Mouse (Mus musculus): ENCODE data around the gene Mre11a.
"Not testable (repeated sequence)": the region's sequence is repeated elsewhere in the genome, so short reads cannot be mapped to it uniquely, and the experiment has no call there.

Gene Mre11a

DNA sequence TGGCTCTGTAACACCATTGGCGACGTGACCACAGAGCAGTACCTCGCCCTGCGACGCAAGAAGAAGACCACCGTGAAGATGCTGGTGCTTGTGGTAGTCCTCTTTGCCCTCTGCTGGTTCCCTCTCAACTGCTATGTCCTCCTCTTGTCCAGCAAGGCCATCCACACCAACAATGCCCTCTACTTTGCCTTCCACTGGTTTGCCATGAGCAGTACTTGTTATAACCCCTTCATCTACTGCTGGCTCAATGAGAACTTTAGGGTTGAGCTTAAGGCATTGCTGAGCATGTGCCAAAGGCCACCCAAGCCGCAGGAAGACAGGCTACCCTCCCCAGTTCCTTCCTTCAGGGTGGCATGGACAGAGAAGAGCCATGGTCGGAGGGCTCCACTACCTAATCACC is 83.9 kb downstream of the Mre11a start:
- in situ Hi-C loops (cut with MseI, MboI), result loop anchor here (5.0 to 10.0 kb wide), 2 partner anchors 146 to 149 kb away; no protein-coding TSS in a partner anchor

- in situ Hi-C loops (cut with MseI, MboI), result no loop called here
Observed at GRCm38 (mm10) chr9:14870377-14870776, 85.9 kb downstream of the Mre11a start.

DNA sequence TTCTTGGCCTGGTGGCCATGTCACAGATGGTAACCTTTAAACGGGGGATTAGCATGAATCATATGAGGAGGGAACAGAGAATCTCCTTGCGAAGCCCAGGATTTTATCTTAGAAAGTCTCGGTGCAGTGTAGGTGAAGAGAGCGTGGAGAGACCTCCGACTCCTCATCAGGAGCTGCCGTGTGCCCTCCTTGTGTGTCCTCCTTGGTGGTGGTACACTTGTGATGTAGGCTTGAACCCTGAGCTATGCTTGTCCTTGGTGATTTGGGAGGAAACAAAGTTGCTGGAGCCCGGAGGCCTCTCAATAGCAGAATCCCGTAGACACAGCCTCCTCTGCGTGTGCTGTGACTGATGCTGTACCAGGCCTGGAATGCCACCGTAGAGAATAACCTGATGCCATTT is 86.3 kb downstream of the Mre11a start:
- in situ Hi-C loops (cut with MseI, MboI), result no loop called here

DNA sequence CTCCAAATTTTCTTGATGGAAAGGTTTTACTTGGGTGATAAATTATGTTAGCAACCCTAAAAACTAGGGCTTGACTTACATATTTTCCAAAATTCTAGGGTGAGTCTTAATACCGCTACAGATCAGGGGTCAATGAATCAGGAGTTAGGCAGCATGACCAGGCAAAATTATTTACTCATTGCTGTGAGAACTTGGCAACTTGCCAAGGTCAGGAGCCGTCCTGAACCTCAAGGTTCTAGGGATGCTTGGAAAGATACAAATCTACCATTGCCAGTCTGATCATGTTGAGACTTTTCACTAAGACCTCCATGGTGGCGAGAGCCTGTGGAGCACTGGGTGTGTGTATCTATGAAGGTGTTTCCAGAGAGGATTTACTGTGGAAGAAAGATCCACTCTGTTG is 87.1 kb downstream of the Mre11a start:
- in situ Hi-C loops (cut with MseI, MboI), result no loop called here

DNA sequence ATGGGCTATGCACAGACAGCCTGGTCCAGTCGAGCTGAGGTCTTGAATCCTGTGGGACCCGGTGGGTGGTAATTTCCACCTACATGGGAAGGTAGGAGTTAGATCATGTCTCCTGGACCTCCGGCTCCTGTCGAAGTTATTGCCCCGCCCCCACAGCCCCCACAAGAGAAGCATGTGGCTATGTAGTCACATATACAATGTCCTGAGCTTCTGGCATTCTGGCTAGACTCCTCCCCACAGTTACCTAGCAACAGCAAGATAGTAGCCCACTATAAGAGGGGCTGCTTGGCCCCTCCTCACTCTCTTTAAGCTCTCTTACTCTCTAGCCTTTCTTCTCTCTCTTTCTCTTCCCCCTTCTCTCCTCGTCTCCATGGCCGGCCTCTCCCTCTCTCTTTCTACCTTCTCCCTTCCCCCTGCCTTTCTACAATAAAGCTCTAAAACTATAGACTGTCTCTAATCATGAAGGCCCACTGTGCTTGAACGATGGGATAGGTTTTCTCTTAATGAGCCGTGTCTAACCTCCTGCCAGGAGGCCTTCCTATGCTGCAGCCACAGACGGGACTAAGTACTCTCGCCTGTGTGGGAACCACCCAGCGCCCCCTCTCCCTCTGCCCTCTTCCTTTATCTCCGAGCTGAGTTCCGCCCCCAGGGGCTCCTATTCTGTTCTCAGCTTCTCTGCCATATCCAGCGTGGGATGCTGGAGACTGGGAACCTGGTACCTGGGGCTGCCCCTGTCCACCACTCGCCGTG is 87.9 kb downstream of the Mre11a start:
- in situ Hi-C loops (cut with MseI, MboI), result no loop called here

DNA sequence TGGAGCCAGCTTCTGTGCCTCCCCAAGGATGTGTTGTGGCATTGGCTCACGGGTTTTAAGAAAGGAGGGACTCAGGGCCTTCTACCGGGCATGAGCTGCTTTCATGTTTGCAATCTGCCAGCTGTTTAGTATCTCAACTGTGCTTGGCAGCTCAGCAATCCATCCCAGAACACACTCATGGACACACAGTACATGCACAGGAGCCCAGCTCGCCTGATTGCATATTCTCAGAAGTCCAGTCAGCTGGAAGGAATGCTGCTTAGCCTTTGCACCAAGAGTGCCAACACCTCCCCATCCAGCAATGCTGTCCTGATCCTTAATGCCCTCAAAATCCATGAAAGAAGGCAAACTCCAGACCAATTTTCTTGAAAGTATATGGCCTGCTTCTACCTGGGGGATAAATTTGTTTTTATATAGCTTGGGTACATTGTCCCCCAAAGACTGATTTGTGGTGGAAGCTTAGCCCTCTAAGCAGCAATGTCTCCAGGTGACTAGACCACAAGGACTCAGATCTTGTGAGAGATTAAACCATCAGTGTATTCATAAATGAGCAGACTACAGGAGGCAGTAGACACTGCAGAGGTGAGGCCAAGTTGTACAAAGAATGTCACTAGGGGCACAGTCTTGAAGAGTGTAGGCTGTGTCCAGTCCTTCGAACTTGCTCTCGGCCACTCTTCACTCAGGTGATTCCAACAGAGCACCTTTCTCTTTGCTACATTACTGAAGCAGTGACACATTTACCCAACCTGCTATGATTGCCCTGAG is 91.5 kb downstream of the Mre11a start:
- in situ Hi-C loops (cut with MseI, MboI), result no loop called here

GRCm38 (mm10) chr9:14876566-14876965 is 92.1 kb downstream of the Mre11a start:
- in situ Hi-C loops (cut with MseI, MboI), result not testable (repeated sequence)

- in situ Hi-C loops (cut with MseI, MboI), result no loop called here
Observed at GRCm38 (mm10) chr9:14884641-14885040, 100.2 kb downstream of the Mre11a start.

DNA sequence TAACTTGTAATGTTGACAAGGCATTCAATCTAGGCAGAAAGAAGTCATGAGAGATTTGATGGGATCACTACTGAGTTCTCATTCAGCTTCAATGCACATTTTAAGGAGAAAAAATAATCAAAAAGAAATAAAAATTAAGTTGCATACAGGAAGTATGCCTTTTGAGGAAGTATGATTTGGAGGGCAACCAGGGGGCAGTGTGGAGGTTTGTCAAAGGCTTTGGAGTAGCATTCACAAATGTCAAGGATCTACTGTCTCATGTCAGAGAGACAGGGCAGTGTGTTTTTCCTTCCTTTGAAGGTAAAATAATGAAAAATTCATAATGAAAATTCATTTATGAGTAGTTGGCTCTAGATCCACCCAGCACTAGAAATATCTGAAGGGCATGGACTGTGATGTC is 100.7 kb downstream of the Mre11a start:
- in situ Hi-C loops (cut with MseI, MboI), result no loop called here

DNA sequence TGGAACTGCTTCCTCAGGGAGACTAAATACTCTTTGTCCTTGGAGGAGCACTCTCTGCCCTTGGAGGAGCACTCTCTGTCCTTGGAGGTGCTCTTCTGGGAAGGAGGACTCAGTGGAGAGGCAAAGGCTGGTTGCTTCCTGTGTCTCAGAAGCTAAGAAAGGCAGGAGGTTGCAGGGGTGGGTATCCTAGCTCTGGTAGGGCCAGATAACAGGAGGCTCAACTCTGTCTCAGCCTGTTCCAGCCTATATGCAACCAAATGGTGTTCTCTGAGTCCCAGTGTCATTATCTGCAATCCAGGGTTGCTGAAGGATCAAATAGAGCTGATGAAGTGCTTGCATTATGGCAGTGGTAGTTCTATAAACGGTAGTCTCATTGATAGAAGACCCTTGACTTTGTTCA is 101.5 kb downstream of the Mre11a start:
- in situ Hi-C loops (cut with MseI, MboI), result no loop called here

All from mouse trophoblast stem cell (cell line).